Mouse (Mus musculus): Measurements from ENCODE around the gene Cog2.

DNA sequence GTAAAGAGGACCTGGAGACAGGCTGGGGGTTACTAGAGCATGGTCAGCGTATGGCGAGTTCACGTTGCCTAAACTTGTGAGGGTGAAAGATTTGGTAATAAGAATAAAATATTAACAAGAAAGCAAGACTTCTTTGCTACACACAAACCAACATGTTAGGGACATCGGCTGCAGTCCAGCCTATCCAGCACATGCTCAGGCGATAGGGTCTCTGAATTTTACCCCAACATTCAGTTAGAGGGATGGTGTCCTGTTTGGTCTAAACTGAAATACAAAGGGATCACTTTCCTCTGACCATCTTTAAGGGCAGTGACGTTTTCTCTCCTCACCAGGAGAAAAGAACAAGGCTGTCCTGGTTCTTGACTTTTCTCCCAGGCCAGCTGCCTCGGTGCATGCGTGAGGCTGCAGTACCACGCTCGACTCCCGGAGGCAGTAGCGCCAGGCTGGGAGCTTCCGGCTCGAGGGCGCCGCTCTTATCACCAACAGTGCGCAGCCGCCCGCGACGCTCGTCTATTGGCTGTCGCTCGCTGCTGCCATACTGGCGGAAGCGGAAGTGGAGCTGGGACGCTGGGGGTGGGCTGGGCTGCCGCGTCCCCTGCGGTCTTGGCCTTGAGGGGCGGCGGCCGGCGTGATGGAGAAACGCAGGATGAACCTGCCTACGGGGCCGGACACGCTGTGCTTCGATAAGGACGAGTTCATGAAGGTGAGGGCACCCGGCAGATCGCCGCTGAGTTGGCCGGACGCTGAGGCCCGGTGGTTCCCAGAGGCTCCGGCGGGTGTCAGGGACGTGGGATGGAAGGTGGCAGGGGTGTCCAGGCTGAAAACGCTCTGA, at the start of gene Cog2:
- TF ChIP-seq POLR2A (IDR thresholded peaks at IDR 0.05; ENCODE audit: borderline replicate concordance, extremely low read depth, low read depth, low read length) (peak; percentile 79), CTCF (IDR thresholded peaks at IDR 0.05; ENCODE audit: insufficient read depth, low read length) (peak; percentile 68)

Data from lung, adult 2 months (tissue).